32 mouse cellular contexts compared by ENCODE assay signal in the genomic region with DNA sequence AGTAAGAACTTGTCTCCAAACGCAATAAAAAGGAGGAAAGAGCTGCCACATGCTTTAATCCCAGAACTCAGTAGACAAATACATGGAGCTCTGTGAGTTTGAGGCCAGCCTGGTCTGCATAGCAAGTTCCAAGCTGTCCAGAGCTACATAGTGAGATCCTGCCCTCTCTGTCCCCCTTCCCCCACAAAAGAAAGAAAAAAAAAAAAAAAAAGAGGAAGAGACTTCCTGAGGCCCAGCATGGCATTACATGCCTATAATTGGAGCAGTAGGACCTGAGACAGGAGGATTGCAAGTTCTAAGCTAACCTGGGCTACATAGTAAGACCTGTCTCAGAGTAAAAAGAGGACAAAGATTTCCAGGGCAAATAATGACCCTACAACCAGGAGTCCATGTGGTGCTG. TPM values are rescaled to one million over a fixed set of nuclear protein-coding genes. Genes with fewer than 3 reads are reported as not detected.
"Had no signal": no experiment of that assay in that cellular context is flagged by ENCODE, and none has a peak within 500 bp of the region (broad histone marks: within the 10 kb centered on the region; RNA-seq: fewer than 3 reads in every experiment).

No protein-coding gene starts in this region.

- H3K4me3 ChIP-seq: embryonic facial prominence, embryonic 10.5 days; embryonic facial prominence, embryonic 12.5 days; embryonic facial prominence, embryonic 13.5 days; embryonic facial prominence, embryonic 15.5 days; erythroblast, embryonic 14.5 days; forebrain, embryonic 10.5 days; forebrain, embryonic 12.5 days; forebrain, embryonic 13.5 days; forebrain, embryonic 15.5 days; gastrocnemius, adult 2 months; heart, adult 2 months had no signal

- H3K4me1 ChIP-seq: embryonic facial prominence, embryonic 10.5 days; embryonic facial prominence, embryonic 12.5 days; embryonic facial prominence, embryonic 13.5 days; embryonic facial prominence, embryonic 15.5 days; forebrain, embryonic 10.5 days; forebrain, embryonic 12.5 days; forebrain, embryonic 13.5 days; forebrain, embryonic 15.5 days had no signal

- H3K27me3 ChIP-seq: embryonic facial prominence, embryonic 12.5 days; embryonic facial prominence, embryonic 13.5 days; embryonic facial prominence, embryonic 15.5 days; forebrain, embryonic 12.5 days; forebrain, embryonic 13.5 days; forebrain, embryonic 15.5 days had no signal

- ATAC-seq: forebrain, embryonic 13.5 days; forebrain, embryonic 14.5 days; forebrain, embryonic 15.5 days; forebrain, embryonic 16.5 days; forebrain, postnatal 0 days had no signal

- DNase-seq: cerebellum, adult 9-10 months; cerebellum, adult 9-11 months; cerebellum, postnatal 10 days; cerebellum, postnatal 14 days; cerebellum, postnatal 25 days; cerebellum, postnatal 36 days; embryo, embryonic 11 days; forebrain, postnatal 0 days; gastrocnemius, adult 2 months; gastrocnemius, postnatal 10 days; gastrocnemius, postnatal 25 days; gastrocnemius, postnatal 36 days; heart, adult 11 months; heart, adult 2 months had no signal

- H3K27ac ChIP-seq: embryonic facial prominence, embryonic 10.5 days; embryonic facial prominence, embryonic 12.5 days; embryonic facial prominence, embryonic 13.5 days; embryonic facial prominence, embryonic 15.5 days; forebrain, embryonic 10.5 days; forebrain, embryonic 12.5 days; forebrain, embryonic 13.5 days; forebrain, embryonic 15.5 days; gastrocnemius, adult 2 months; heart, adult 2 months had no signal

- H3K4me2 ChIP-seq: embryonic facial prominence, embryonic 12.5 days; embryonic facial prominence, embryonic 13.5 days; embryonic facial prominence, embryonic 15.5 days; forebrain, embryonic 12.5 days; forebrain, embryonic 13.5 days; forebrain, embryonic 15.5 days had no signal

- H3K9me3 ChIP-seq: embryonic facial prominence, embryonic 10.5 days; embryonic facial prominence, embryonic 12.5 days; embryonic facial prominence, embryonic 13.5 days; embryonic facial prominence, embryonic 15.5 days; forebrain, embryonic 10.5 days; forebrain, embryonic 12.5 days; forebrain, embryonic 13.5 days; forebrain, embryonic 15.5 days had no signal

- H3K9ac ChIP-seq: embryonic facial prominence, embryonic 12.5 days; embryonic facial prominence, embryonic 13.5 days; embryonic facial prominence, embryonic 15.5 days; forebrain, embryonic 12.5 days; forebrain, embryonic 13.5 days; forebrain, embryonic 15.5 days; forebrain, postnatal 0 days had no signal

RNA-seq across cellular contexts. Expression of a gene that starts 26.2 kb away (rescaled TPM):
- total RNA-seq: common myeloid progenitor, adult 5-6 weeks had no signal

RNA-seq across cellular contexts. Expression of a gene that starts 56.9 kb away (rescaled TPM):
- total RNA-seq: common myeloid progenitor, adult 5-6 weeks; gastrocnemius, adult 18-20 months; gastrocnemius, adult 2 months; gastrocnemius, adult 8-10 months; gastrocnemius, postnatal 10 days; gastrocnemius, postnatal 14 days; gastrocnemius, postnatal 25 days; gastrocnemius, postnatal 36 days; granulocyte monocyte progenitor cell, adult 5-6 weeks; heart, adult 2 months had no signal
- polyA plus RNA-seq: embryonic facial prominence, embryonic 10.5 days; embryonic facial prominence, embryonic 11.5 days; embryonic facial prominence, embryonic 12.5 days; embryonic facial prominence, embryonic 13.5 days; erythroblast, embryonic 14.5 days; forebrain, embryonic 10.5 days; forebrain, embryonic 11.5 days; forebrain, embryonic 12.5 days; forebrain, embryonic 13.5 days had no signal
